Mouse (Mus musculus): ENCODE results near the gene Mpdu1. TPM values are rescaled to one million over a fixed set of nuclear protein-coding genes. Genes with fewer than 3 reads are reported as not detected.

Gene Mpdu1
- polyA plus RNA-seq, 1 experiment from 2014 or later: 90.9 TPM

GRCm38 (mm10) chr11:69663795-69664194 lies 1.4 kb upstream of the Mpdu1 start:
- peak overlapping the region; percentile 100 for H3K27ac ChIP-seq
- peaks cover 87% of the 10 kb centered on the region for H3K79me2 ChIP-seq (ENCODE audit: inconsistent target)
- WGBS (ENCODE audit: missing documents): 10% methylated on average over 4 of the region's 6 CpGs
- peak overlapping the region; percentile 88 for H3K4me3 ChIP-seq (ENCODE audit: inconsistent target)
- peaks cover 14% of the 10 kb centered on the region; the same call in 1 of the 2 replicates for H3K36me3 ChIP-seq (ENCODE audit: inconsistent target)

GRCm38 (mm10) chr11:69662967-69663671 lies 677 bp upstream of the Mpdu1 start:
- WGBS (ENCODE audit: missing documents): 79% methylated on average over 12 of the region's 13 CpGs
- Histone ChIP-seq H3K27ac (peak overlapping the region; percentile 100), H3K79me2 (ENCODE audit: inconsistent target) (peaks cover 86% of the 10 kb centered on the region), H3K36me3 (ENCODE audit: inconsistent target) (peaks cover 16% of the 10 kb centered on the region; the same call in 1 of the 2 replicates), H3K4me3 (ENCODE audit: inconsistent target) (peak overlapping the region; percentile 88)

- Histone ChIP-seq H3K4me3 (ENCODE audit: inconsistent target) (peak overlapping the region; percentile 88), H3K27ac (peak overlapping the region; percentile 100), H3K79me2 (ENCODE audit: inconsistent target) (peaks cover 77% of the 10 kb centered on the region), H3K36me3 (ENCODE audit: inconsistent target) (peaks cover 30% of the 10 kb centered on the region; the same call in 1 of the 2 replicates)
- WGBS (ENCODE audit: missing documents): 89% methylated on average over 3 of the region's 3 CpGs
Observed at GRCm38 (mm10) chr11:69661221-69661881, 1.1 kb downstream of the Mpdu1 start.

GRCm38 (mm10) chr11:69657462-69657881 lies 5.0 kb downstream of the Mpdu1 start:
- H3K36me3 ChIP-seq (ENCODE audit: inconsistent target): peaks cover 39% of the 10 kb centered on the region; the same call in 1 of the 2 replicates
- 79% methylated on average over 10 of the region's 15 CpGs for WGBS (ENCODE audit: missing documents)
- no peak overlapping the region for H3K27ac ChIP-seq
- H3K79me2 ChIP-seq (ENCODE audit: inconsistent target): peaks cover 45% of the 10 kb centered on the region
- no peak overlapping the region for H3K4me3 ChIP-seq (ENCODE audit: inconsistent target)

GRCm38 (mm10) chr11:69656617-69657461 lies 5.6 kb downstream of the Mpdu1 start:
- peaks cover 45% of the 10 kb centered on the region; the same call in 1 of the 2 replicates for H3K36me3 ChIP-seq (ENCODE audit: inconsistent target)
- H3K27ac ChIP-seq: no peak overlapping the region
- H3K4me3 ChIP-seq (ENCODE audit: inconsistent target): no peak overlapping the region
- WGBS (ENCODE audit: missing documents): 79% methylated on average over 10 of the region's 10 CpGs
- H3K79me2 ChIP-seq (ENCODE audit: inconsistent target): peaks cover 44% of the 10 kb centered on the region

- Histone ChIP-seq H3K36me3 (ENCODE audit: inconsistent target) (peaks cover 50% of the 10 kb centered on the region; the same call in 1 of the 2 replicates), H3K4me3 (ENCODE audit: inconsistent target) (no peak overlapping the region), H3K27ac (no peak overlapping the region), H3K79me2 (ENCODE audit: inconsistent target) (peaks cover 36% of the 10 kb centered on the region)
- WGBS (ENCODE audit: missing documents): 96% methylated on average over 5 of the region's 5 CpGs
Observed at GRCm38 (mm10) chr11:69656065-69656455, 6.4 kb downstream of the Mpdu1 start.

- Histone ChIP-seq H3K79me2 (ENCODE audit: inconsistent target) (peaks cover 30% of the 10 kb centered on the region), H3K4me3 (ENCODE audit: inconsistent target) (no peak within 1 kb of the TSS), H3K27ac (peak within 1 kb of the TSS; percentile 46), H3K36me3 (ENCODE audit: inconsistent target) (peaks cover 56% of the 10 kb centered on the region; the same call in 1 of the 2 replicates)
- 79% methylated on average over 31 of the region's 34 CpGs for WGBS (ENCODE audit: missing documents)
Observed at GRCm38 (mm10) chr11:69655264-69656064, 7.0 kb downstream of the Mpdu1 start, which contains the start of gene Sox15. Gene Sox15, plus strand, starts transcription at chr11:69655314.

- 40% methylated on average over 9 of the region's 9 CpGs for WGBS (ENCODE audit: missing documents)
- H3K27ac ChIP-seq: peak overlapping the region; percentile 46
- no peak overlapping the region for H3K4me3 ChIP-seq (ENCODE audit: inconsistent target)
- peaks cover 63% of the 10 kb centered on the region for H3K36me3 ChIP-seq (ENCODE audit: inconsistent target)
- H3K79me2 ChIP-seq (ENCODE audit: inconsistent target): peaks cover 23% of the 10 kb centered on the region
Observed at GRCm38 (mm10) chr11:69654760-69655159, 7.7 kb downstream of the Mpdu1 start.

- Histone ChIP-seq H3K4me3 (ENCODE audit: inconsistent target) (no peak overlapping the region), H3K27ac (no peak overlapping the region), H3K79me2 (ENCODE audit: inconsistent target) (peaks cover 9% of the 10 kb centered on the region), H3K36me3 (ENCODE audit: inconsistent target) (peaks cover 64% of the 10 kb centered on the region)
- 96% methylated on average over 5 of the region's 5 CpGs for WGBS (ENCODE audit: missing documents)
Observed at GRCm38 (mm10) chr11:69653399-69653798, 9.0 kb downstream of the Mpdu1 start.

GRCm38 (mm10) chr11:69645860-69646259 lies 16.6 kb downstream of the Mpdu1 start:
- H3K27ac ChIP-seq: no peak overlapping the region

GRCm38 (mm10) chr11:69635471-69635870 lies 27.0 kb downstream of the Mpdu1 start:
- peaks cover 17% of the 10 kb centered on the region for H3K36me3 ChIP-seq (ENCODE audit: inconsistent target)
- peaks cover 60% of the 10 kb centered on the region for H3K79me2 ChIP-seq (ENCODE audit: inconsistent target)
- H3K27ac ChIP-seq: no peak overlapping the region
- WGBS (ENCODE audit: missing documents): 82% methylated on average over 3 of the region's 3 CpGs
- H3K4me3 ChIP-seq (ENCODE audit: inconsistent target): no peak overlapping the region

More at GRCm38 (mm10) chr11:69645860-69646259, 16.6 kb downstream of the Mpdu1 start:
- H3K79me2 ChIP-seq (ENCODE audit: inconsistent target): no peaks in the 10 kb centered on the region
- WGBS (ENCODE audit: missing documents): 95% methylated on average over 5 of the region's 5 CpGs
- H3K36me3 ChIP-seq (ENCODE audit: inconsistent target): peaks cover 80% of the 10 kb centered on the region
- no peak overlapping the region for H3K4me3 ChIP-seq (ENCODE audit: inconsistent target)

GRCm38 (mm10) chr11:69633128-69633866 lies 29.1 kb downstream of the Mpdu1 start:
- Histone ChIP-seq H3K27ac (peak overlapping the region; percentile 37), H3K36me3 (ENCODE audit: inconsistent target) (no peaks in the 10 kb centered on the region), H3K4me3 (ENCODE audit: inconsistent target) (peak overlapping the region; percentile 71), H3K79me2 (ENCODE audit: inconsistent target) (peaks cover 52% of the 10 kb centered on the region)
- 2% methylated on average over 48 of the region's 50 CpGs for WGBS (ENCODE audit: missing documents)

All from macrophage (primary cell).